Mouse (Mus musculus) telencephalon, adult 2 months (tissue): Measurements from ENCODE around the gene Ccdc93.

ENCODE experiments used
- DNase-seq: peaks from one replicate; pipeline ENCODE4 v3.0.0-alpha.2; 2011; ENCODE audit warnings: low read depth, low spot score

The Ccdc93 gene

DNA sequence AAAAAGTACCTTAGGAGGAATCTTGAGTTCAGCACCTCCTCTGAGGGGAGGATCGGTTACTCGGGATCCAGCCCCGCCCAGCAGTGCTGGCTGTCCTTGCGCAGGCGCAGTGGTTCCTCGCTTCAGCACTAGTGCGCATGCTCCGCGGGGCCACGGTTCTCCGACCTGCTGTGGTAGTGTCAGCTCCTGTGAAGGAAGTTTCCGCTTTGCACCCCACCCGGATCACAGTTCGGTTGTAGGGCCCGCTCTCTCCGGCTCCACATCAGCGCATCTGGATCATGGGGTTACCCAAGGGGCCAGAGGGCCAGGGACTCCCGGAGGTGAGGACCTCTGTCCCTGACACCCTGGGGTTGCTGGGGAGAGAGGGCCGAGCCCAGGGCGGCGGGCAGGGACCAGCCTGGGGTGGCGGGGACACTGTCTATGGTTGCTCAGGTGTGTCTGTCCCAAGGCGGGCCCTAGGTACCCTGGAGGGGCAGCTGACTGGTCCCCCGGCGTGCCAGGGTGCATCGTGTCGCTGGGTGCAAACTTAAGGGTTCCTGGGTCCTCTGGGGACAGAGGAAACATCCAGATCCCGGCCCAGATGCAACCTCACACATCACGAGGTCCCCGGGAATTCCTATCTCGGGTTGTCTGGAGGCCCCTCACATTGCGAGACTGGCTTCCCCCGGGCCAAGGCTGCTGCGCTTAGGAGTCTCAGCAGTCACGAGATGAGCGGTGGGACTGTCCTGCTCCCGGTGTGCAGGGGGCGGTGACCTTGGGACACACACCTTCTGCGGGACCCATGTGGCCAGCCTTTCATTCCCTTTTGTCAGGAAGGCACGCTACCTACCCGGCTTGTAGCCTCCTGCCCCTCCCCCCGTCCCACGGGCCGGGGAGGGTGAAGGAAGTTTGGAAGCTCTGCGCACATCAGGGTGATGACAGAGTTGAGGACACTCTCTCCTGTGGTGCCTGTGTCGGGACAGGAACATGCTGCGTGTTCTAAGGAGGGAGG lies at the start of gene Ccdc93:
Gene Ccdc93, plus strand, starts transcription at position 112 of the 991 bp plus-strand sequence.
- DNase-seq: peak; percentile 77

- DNase-seq: no peak
Measured at GRCm38 (mm10) chr1:121381562-121381961, 49.3 kb upstream of the Ccdc93 start.

DNA sequence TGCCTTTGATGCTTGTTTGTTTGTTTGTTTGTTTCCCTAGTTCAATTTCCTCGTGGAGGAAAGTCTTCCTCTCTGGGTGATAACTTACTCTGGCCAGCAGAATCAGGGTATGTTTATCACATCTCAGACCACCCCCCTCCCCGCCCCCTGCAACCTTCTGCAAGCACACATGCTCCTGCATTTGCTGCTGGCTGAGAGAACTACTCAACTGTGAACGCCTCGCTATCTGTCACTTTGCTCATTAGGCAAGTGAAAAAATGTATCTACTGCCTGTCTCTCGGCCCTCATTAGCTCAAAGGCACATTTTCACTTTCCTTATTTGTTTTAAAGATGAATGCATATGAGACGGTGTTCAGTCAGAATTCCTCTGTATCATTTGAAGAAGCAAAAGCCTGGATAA lies 42.5 kb upstream of the Ccdc93 start:
- DNase-seq: no peak

- DNase-seq: no peak
Measured at GRCm38 (mm10) chr1:121388732-121389131, 42.1 kb upstream of the Ccdc93 start.

GRCm38 (mm10) chr1:121389574-121389973 lies 41.3 kb upstream of the Ccdc93 start:
- DNase-seq: no peak

DNA sequence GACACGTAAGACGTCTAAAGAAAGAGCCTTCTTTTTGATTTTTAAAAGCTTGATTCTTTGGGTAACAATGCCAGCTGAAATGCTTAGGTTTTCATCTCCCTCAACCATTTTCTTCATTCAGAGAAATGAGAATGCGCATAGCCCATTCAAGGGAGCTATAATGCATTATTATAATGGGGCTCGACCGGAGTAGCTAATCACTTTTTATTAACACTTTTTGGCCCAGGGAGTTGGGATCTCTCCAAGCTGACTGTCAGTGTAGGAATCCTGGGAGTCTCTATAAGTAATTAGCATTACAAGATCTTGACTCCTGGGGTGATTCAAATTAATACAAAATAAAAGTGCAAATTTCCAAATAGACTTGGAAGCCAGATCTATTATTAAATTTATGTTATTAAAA lies 40.8 kb upstream of the Ccdc93 start:
- DNase-seq: no peak

DNA sequence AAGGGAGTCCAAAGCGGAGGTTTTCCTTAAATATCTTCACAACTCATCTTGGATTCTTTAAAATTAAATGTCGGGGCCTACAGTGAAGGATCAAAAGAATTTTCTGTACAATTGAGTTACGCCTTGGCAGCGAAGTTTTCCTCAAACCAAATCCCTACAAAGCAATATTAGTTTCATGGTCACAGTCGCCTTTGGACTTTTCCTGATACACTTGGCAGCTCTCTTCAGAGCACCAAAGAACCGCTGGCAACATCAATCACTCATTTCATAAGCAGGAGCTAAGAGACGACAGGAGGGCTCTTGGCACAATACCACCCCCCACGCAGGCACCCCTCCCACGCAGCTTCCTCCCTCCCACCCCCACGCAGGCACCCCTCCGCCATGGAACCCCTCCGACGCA lies 40.4 kb upstream of the Ccdc93 start:
- DNase-seq: no peak

DNA sequence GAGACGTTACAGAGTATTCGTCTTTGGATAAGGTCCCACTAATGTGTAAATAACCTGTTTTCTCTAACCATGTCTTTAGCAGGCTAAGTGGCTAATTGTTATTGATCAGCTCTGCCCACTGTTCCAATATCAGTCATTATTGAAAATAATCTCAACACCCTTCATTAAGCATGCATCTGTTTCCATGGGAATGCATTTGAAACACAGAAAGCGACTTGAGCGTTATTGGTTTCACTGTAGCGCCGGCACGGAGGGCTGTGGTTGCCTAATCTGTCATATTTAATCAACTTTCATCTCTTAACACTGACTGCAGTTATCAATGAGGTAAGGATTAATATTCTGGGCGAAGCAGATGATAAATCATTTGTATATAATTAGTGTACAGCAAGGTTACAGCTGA lies 40.0 kb upstream of the Ccdc93 start:
- no peak for DNase-seq

- no peak for DNase-seq
Measured at GRCm38 (mm10) chr1:121393117-121393516, 37.7 kb upstream of the Ccdc93 start.

GRCm38 (mm10) chr1:121394764-121395163 lies 36.1 kb upstream of the Ccdc93 start:
- no peak for DNase-seq

- peak; percentile 34 for DNase-seq
Measured at GRCm38 (mm10) chr1:121396501-121396900, 34.3 kb upstream of the Ccdc93 start.

DNA sequence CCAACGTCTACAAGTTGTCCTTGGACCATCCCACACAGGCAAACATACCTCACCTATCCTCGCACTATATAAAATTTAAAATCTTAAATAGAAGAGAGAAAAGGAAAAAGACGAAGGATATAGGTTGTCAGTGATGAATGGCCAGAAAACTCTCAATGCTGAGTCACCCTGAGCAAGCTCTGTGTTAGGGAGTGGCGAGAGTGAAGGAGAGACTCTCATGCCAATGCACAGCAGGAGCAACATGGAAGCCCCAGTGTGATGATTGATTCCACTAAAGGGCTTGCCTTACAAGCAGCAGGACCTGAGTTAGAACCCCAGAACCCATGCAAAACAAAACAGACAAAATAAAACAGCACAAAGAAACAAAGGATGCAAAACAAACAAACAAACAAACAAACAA lies 32.6 kb upstream of the Ccdc93 start:
- no peak for DNase-seq

DNA sequence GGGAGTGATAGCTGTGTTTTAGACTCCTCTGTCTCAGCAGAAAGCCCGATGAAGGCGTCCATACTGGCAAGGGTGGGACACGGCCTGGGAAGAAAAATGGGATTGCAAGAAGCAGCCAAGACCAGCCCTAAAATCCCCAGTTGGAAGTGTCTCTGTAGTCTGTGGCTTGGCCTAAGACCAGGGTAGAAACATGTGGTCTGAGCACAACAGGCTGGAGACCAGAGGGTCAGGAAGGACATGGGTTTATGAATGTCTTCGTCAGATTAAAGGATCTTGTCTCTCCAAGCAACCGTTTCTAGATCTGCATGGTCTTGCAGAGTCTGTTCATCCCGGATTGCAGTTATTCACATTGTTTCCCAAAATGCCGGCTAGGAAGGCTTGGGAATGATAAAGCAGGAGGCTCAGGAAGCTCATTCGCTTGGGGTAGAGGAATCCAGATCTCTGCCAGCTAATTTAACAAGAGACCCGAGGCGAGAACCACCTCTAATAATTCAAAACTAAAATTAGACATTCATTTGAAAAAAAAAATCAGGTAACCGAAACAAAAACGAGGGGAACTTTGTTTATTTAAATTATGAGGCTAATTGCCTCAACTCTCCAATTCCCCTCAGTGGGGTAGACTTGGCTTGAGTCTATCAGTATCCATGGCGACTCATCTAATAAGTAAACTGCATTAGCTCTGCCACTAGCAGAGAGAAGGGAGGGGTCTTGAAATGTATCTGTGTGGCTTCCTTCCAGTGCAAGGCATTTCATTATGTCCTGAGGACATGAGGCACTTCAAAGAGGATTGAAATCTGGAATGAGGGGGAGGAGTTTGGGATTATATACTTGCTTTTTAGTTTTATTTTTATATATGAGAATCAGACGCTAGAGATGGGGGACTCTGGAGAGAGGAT lies 31.6 kb upstream of the Ccdc93 start:
- DNase-seq: no peak

DNA sequence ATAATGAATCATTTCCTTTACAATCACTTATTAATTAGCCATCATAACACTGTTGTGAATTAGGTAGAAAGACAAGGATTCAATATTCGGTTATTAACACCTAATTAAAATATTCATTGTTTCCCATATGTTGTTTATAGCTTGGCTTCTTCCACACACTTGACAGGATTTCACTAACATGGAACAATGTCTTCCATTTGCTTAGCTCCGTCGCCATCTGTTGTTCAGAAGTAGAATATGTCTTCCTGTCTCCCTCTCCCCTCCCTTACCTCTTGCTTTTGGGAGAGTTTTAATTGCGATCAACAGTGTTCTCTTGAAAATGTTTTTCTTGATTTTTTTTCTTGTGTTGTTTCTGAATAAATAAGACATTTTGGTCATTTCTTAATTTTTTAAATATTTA lies 30.6 kb upstream of the Ccdc93 start:
- peak; percentile 42 for DNase-seq

GRCm38 (mm10) chr1:121419084-121419483 lies 11.8 kb upstream of the Ccdc93 start:
- no peak for DNase-seq

DNA sequence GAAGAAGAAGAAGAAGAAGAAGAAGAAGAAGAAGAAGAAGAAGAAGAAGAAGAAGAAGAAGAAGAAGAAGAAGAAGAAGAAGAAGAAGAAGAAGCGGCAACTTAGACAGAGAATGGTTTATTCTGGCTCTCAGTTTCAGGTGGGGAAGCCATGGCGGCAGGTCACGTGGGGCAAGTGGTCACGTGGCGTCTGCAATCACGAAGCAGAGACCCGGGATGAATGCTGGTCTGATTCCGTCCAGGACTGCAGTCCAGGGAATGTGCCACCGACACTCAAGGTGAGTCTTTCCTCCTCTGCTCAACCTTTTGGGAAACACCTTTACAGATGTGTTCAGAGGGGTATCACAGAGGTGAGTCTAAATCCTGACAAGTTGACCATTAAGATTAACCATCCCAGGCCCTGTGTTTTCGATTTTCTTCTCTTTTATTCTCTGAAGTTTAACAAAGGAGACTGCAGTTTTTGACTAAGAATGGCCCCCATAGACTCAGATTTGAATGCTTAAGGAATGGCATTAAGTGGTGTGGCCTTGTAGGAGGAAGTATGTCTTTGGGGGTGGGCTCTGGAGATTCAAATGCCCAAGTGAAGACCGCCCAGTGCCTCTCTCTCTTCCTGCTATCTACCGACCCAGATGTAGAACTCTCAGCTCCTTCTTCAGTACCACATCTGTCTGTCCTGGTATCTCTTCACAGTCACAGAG lies 11.1 kb upstream of the Ccdc93 start:
- no peak for DNase-seq

DNA sequence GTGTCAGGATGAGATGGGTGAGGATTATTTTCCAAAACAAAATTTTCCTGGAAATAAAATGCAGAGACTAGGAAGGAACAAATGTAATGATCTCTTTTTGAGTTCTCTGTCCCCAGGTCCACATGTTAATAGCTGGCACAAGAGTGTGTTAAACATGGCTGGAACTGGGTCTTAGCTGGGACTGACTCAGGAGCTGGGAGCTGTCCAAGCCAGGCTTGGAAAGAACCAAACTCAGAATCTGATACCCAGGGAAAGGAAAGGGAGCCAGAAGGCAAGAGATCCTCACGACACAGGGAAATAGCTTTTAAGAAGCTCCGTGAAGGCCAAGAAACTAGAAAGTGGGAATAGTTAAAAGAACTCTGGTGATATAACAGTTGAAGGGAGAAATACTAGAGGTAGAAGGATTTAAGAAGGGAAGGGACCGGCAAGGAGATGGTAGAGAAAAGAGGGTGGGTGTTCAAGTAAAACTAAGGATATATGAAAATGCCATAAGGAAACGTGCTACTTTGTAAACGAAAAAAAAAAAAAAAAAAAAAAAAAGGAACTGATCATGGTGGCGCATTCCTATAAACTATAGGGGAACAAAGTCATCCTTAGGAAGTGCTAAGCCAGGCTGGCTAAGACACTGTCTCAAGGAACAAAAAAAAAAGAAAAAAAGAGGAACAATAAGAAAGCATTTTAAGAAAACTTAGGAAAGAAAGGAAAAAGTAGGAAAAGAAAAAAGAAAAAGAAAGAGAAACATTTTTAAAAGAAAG lies 489 bp upstream of the Ccdc93 start:
- no peak for DNase-seq

- DNase-seq: peak; percentile 43
Measured at GRCm38 (mm10) chr1:121435981-121436380, 5.1 kb downstream of the Ccdc93 start.

DNA sequence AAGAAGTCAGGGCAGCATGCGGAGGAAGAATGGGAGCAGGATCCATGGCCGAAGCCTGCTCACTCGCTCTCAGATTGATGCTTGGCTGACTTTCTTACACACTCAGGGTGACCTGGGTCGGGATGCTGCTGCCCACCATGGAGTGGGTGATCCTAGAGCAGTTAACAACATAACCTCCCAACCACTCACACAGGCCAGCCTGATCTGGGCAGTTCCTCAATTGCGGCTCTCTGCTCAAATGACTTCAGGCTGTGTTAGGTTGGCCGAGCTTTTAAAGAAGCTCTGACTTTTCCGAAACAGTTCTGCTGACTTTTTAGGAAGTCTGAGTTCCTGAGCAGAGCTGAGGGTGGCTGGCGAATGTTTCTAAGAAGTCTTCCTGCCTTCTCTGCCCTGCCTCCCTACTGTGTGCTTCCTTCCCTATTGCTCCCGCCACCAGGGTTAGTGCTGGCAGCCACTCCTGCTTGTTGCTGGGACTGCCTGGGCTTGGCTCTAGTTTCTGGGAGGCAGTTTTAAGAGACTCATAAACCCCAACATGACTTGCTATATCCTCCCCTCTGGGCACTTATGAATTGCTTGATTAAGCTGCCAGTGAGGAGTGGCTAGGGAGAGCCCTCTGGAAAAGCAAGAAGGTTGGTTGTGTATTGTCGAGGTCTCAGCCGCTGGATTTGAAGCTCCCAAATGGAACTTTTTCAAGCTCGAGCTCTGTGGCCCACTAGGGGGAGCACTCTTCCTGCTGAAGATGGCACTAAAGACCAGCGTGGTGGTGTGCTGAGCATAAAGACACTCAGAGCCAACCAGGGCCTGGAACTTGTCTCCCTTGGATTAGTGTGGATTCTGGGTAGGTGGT lies 9.9 kb downstream of the Ccdc93 start:
- DNase-seq: peak; percentile 60

- DNase-seq: no peak
Measured at GRCm38 (mm10) chr1:121444147-121444546, 13.3 kb downstream of the Ccdc93 start.
